Mouse (Mus musculus) myocyte (in vitro differentiated cells): ENCODE data around the gene BC024063.
A peak's percentile ranks its signal among the peaks of the same experiment; 100 is the strongest.
"Not testable (repeated sequence)": the region's sequence is repeated elsewhere in the genome, so short reads cannot be mapped to it uniquely, and the experiment has no call there.

ENCODE experiments used
- CEBPB ChIP-seq: IDR thresholded peaks from 2 replicates; pipeline ENCODE4 v1.6.1; 2011; ENCODE audit warnings: mild to moderate bottlenecking, moderate library complexity; ENCODE audit not compliant: poor library complexity, insufficient read depth, severe bottlenecking
- MAX ChIP-seq: IDR thresholded peaks from one replicate; pipeline ENCODE4 v1.6.1; 2011; ENCODE audit warnings: low read depth, mild to moderate bottlenecking, control low read depth
- POLR2A ChIP-seq: IDR thresholded peaks from one replicate; pipeline ENCODE4 v1.6.1; 2011; ENCODE audit warnings: low read depth, mild to moderate bottlenecking, control low read depth, moderate library complexity; ENCODE audit not compliant: insufficient read length
- TCF12 ChIP-seq: IDR thresholded peaks from one replicate; pipeline ENCODE4 v1.6.1; 2011; ENCODE audit warnings: mild to moderate bottlenecking, control low read depth; ENCODE audit not compliant: poor library complexity, insufficient read depth, severe bottlenecking
- TCF3 ChIP-seq: IDR thresholded peaks from one replicate; pipeline ENCODE4 v1.6.1; 2011; ENCODE audit warnings: low read depth, control low read depth; ENCODE audit not compliant: insufficient read length
- USF1 ChIP-seq: IDR thresholded peaks from one replicate; pipeline ENCODE4 v1.6.1; 2011; ENCODE audit warnings: low read depth, mild to moderate bottlenecking, control low read depth, moderate library complexity

DNA sequence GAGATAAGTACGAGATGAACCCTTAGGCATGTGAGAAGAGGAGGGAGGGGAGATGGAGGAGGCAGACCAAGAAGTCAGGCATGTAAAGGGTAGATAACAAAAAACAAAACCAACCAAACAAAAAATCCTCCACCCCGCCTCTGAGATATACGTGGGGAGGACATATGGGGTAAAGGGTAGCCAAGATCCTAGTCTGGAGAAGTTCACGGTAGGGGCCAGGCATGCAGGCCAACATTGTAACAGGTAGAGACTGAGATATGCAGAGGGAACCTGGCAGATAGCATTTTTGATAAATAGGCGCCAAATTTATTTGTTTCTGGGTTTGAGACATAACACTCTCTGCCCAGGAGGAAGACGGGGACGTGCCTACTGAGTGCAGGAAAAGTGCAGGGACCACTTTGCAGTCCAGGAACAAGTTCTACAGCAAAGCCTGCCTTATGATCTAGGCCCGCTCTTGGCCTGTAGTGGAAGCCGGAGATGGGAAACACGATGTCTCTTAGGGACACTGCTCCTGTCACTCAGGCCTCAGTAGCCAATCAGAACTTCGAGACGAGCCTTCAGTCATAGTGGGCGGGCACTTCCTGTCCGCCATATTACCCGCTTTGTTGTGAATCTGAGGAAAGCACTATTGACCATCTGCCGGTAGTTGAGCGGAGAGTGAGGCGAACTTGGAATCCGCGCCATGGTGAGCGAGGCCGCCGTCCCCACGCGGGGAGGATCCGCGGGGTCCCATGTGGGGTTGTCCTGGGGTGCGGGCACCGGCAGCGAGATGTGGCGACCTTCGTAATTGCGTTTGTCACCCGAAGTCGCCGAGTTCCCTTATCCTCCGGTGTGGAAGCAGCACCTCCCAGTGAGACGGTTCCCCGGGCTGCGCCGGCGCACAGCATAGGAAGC, at the start of gene BC024063:
- TF ChIP-seq POLR2A, result peak; percentile 47
- TF ChIP-seq CEBPB, MAX, USF1, TCF12, TCF3: not testable (repeated sequence)
